Mouse (Mus musculus) left cerebral cortex, adult 11 months (tissue): ENCODE measurements around the gene Siah2.
A peak's percentile ranks its signal among the peaks of the same experiment; 100 is the strongest.

Source experiments
- DNase-seq: peaks from one replicate; pipeline ENCODE4 v3.0.0; 2022; ENCODE audit warnings: low spot score

Gene Siah2

DNA sequence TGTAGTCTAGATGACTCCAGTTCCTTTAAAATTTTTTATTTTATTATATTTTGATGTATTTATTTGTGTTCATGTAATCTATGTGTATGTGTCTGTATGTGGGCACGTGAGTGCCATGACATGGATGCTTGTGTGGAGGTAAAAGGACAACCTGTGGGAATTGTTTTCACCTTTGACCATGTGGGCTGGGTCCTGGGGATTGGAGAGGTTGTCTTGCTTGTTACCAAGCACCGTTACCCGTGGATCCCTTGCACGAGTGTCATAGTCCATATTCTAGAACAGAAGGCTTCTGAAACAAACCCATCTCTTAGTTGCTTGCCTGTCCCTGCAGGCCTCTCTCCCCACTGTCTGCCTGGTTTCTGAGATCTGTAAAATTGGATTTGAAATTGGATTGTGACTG is 31.6 kb downstream of the Siah2 start:
- DNase-seq: no peak

DNA sequence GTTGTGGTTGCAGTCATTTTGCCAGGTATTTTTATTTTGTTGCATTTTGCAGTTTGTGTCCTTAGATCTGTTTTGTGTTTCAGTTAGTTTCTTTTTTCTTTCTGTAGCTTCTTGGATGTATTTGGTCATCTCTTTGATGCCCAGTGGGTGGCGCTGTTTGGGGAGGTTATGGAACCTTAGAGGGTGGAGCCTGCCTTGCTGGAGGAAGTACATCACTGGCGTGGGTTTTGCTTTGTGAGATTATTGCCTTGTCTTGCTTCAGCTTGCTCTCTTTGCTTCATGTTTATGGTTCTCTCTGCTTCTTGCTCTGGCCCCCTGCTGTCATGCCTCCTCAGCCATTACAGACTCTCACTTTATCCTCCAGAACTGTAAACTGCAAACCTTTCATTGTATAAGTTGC is 34.8 kb downstream of the Siah2 start:
- DNase-seq: no peak

DNA sequence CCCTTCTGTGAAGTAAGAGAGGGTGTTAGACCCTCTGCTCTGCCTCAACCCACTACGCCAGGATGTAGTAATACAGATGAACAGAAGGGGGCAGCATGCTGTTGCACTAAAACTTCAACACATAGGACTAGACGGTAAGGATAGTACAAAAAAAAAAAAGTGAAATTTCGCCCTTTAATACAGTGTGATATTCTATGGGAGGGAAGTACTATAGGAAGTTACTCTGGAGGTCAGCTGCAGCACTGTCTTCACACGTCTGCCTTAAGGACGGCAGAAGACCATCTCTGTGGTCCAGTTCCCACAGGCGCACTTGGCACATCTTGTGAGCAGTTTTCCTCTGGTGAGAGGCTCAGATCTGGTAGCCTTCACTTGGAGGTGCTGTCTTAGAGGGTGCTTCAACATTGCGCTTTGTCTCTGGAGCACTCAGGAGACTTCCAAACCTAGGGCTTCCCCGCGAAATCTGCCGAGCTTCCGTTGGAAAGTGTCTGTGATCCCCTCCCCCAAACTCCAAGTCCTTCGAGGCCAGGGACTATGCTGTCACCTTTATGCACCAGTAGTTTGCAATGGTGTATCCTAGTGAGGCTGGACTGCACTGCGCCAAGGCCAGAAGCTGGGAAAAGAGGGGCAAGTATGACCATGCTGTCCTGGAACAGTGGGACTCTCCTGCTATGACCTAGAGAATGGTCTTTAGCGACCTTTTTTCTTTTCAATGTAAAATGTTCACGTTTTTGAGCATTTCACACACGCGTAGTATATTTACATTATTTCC is 36.7 kb downstream of the Siah2 start:
- no peak for DNase-seq

DNA sequence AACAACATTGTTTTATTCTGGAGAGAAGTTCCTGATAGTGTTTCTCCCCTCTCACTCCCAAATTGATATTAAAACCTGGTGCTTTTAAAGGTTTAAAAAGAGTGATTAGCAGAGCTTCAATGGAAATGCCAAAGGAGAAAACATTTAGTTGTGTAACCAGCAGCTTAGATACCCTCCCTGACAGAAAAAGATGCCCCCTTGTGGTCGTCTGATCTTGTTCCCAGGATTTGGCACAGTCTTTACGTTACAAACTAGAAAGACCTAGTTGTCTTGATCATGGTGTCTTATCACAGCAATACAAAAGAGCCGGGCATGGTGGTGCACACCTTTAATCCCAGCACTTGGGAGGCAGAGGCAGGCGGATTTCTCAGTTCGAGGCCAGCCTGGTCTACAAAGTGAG is 38.3 kb downstream of the Siah2 start:
- no peak for DNase-seq

DNA sequence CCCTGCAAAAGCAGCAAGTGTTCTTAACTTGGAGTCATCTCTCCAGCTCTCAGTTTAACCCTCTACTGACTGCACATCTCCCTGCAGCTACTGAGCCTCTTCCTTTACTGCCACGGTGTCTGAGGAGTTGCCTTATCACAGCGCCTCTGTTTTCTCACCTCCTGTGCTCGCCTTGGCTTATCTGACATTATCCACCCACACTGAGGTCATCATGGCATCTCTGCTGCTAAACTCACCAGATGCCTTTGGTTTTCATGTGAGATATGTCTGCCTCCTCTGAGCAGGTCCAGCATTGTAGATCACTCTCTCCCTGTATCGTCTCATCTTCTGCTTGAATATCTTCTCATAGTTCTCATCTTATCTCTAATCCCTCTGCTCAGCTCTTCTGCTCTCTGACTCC is 41.9 kb downstream of the Siah2 start:
- DNase-seq: no peak

DNA sequence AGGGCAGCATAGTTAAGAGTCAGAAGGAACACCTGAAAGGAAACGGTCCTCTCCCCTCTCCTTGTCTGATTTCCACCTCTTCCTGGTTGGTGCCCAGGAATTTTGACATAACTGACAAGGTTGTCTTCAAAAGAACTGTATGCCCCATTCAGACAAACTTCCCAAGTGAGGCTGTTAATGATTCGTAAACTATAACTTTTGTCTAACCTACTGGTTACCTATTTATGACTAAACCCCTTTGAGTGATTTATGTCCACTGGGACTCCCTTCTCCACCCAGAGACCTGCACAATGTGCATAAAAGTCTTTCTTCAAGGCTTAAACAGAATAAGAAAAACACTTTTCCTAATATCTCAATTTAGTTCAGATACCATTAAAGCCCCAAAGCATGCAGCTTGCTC is 45.0 kb downstream of the Siah2 start:
- no peak for DNase-seq

DNA sequence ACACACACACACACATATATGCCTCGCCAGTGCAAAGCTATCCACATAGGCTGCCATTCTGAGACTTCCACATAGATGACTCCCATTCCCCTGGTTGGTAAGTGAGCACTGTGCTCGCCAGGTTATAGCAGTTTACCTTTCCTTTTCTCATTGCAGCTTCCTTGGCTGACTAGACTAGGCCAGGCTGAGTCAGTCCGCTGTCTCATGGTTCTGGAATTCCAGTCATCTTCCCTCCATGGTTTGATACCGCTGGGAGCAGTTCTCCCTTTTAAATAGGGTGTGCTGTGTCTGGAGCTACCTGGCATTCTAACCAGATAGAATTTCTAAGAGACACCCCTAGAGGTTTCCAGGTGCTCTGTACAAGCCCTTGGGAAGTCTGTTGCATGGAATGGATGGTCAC is 46.0 kb downstream of the Siah2 start:
- DNase-seq: no peak

DNA sequence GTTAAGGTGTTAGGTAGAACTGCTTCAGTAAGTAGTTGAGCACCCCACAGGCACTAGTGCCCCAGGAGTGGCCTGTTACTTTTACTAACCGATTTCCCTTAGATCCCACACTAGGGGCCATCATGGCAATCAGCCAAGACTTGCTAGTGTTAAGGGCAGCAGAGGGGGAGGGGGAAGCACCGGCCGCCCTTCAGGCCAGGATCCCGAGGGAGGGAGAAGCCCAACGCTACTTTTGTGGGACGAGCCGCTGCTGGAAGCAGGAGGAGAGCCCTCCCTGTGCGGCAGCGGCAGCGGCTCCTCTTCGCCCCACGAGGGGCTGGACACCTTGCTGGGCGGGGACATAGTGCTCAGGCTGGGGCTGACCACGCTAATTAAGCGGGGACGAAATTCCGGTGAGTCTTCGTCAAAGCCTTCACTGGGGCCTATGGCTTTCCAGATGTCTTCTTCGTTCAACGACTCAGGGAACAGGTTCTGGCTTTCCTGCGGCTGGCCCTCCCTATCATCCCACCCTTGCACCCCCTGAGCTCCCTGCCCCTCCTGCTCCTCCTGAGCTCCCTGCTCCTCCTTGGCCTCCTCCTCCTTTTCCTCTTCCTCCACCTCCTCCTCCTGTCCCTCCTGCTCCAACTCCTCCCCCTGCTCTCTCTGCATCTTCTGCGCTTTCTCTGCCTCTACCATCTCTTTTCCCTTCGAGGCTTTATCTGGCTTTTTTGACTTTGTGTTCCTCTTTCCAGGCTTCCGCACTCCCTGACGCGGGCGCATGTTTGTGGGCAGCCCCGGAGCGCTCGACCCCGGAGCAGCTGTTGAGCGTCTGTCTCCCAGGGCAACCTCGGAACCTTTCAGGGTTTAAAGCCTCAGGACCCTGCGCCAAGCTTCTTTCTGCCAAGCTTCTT is 55.5 kb downstream of the Siah2 start, which contains the start of gene Erich6:
Gene Erich6 (minus strand): TSS at position 802 of the 890 bp plus-strand sequence.
- DNase-seq: peak; percentile 6

DNA sequence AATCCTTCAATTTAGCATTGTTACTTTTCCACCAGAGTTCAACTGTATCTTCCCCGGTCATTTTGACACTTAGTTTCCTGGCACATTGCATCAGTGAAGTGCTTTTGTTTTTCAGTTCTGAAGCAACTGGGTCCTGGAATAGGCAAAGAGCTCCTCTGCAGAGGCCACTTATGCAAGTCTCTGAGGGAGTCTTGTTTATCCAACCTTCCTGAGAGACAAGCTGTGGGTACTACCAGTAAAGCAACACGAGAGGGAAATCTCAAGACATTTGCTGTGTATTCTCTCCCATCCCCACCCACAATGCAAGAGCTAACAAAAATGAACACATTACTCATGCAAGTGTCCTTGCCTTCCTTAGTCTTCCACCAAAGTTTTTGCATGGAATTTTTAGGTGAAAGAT is 60.5 kb downstream of the Siah2 start:
- DNase-seq: no peak

DNA sequence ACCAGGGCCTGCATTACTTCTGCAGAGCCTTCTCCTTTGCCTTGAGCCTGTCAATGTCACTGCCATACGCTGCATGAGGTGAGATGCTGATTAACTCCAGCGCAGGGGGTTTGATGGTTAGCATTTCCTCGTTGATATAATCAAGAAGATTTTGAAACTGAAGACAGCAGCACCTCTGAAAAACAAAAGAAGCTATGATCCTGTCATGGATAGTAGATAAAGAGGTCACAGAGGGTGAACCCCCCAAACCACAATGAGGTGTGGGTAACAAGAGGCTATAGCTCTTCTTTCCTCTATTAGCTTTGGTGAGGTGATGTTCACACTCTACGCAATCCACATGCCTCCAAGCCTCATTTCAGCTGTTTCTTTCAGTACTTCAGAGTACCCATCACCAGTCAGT is 67.2 kb downstream of the Siah2 start:
- no peak for DNase-seq
